Mouse (Mus musculus): ENCODE data around the gene Cnbp. TPM values are rescaled to one million over a fixed set of nuclear protein-coding genes. Genes with fewer than 3 reads are reported as not detected.

The Cnbp gene
- total and polyA plus RNA-seq, 3 experiments, result 201 to 355 (median 303) TPM

DNA sequence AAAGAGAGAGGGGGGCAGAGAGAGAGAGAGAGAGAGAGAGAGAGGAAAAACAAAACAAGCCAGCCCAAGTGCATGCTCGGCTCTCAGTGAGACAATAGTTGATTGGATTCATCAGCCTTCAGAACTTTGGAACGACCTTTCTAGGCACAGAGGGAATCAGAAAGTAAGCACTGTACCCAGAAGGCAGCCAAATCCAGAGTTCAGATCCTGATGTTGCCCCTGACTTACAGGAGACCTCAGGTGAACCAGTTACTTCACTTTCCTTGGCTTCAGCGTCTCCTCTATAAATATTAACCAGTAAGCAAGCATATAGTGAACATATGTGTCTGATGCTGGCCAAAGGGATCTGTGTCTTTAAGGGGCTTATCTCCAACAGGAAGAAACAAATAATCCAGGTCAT is 42.4 kb downstream of the Cnbp start:
- WGBS, result 60% methylated on average over 3 of the region's 3 CpGs
- H3K79me2 ChIP-seq (replicated peaks; ENCODE audit: control insufficient read depth, insufficient read depth, low read length), result peaks cover 3% of the 10 kb centered on the region
- no peak for DNase-seq
- H3K4me1 ChIP-seq (ENCODE audit: control insufficient read depth, insufficient read depth, low read length), result peaks cover 15% of the 10 kb centered on the region
- intact Hi-C loops (cut with DNase I), result no loop called here
- TF ChIP-seq CTCF (IDR thresholded peaks at IDR 0.05) (no peak), POLR2A (IDR thresholded peaks at IDR 0.05; ENCODE audit: insufficient read depth, low read depth, low read length) (no peak), EP300 (IDR thresholded peaks at IDR 0.05; ENCODE audit: insufficient read depth, low read depth, low read length) (no peak)
- no peak overlapping the region for H3K4me3 ChIP-seq
- peaks cover 2% of the 10 kb centered on the region; the same call in 1 of the 2 replicates for H3K36me3 ChIP-seq (ENCODE audit: control insufficient read depth, insufficient read depth, low read length)
- H3K27me3 ChIP-seq (ENCODE audit: control insufficient read depth, insufficient read depth, low read length), result no peaks in the 10 kb centered on the region
- H3K9ac ChIP-seq (ENCODE audit: low read depth, low read length), result no peak overlapping the region
- H3K27ac ChIP-seq, result no peak overlapping the region

DNA sequence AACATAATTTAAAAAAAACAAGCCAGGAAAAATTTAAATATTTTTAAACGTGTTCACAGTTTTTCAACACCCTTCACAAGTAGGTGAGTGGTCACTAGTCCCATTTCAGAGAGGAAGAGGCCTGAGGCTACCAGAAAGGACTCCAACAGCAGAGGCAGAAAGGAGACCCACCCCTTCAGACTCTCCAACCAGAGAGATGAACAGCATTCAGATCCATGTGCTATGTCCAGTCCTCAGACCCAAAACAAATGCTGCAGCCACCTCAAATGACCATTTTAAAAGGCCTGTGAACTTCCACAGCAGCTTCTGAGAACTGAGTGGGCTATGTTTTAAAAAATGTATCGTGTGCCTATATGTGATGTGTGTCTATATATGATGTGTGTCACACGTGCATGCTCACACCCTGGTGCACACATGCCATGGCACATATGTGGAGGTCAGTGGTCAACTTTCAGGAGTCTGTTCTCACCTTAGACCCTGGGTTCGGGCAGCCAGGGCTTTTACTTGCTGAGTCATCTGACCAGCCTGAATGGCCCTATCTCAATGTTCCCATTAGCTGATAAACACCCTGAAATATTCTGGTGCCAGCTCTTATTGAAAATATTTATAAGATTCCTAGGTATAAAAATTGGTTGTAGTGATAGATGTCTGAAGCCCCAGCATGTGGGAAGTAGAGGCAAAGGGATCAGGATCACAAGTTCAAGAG is 43.0 kb downstream of the Cnbp start:
- 80% methylated on average over 4 of the region's 4 CpGs for WGBS
- Histone ChIP-seq H3K27ac (no peak overlapping the region), H3K27me3 (ENCODE audit: control insufficient read depth, insufficient read depth, low read length) (no peaks in the 10 kb centered on the region), H3K36me3 (ENCODE audit: control insufficient read depth, insufficient read depth, low read length) (peaks cover 2% of the 10 kb centered on the region; the same call in 1 of the 2 replicates), H3K79me2 (replicated peaks; ENCODE audit: control insufficient read depth, insufficient read depth, low read length) (peaks cover 3% of the 10 kb centered on the region), H3K9ac (ENCODE audit: low read depth, low read length) (no peak overlapping the region), H3K4me3 (no peak overlapping the region), H3K4me1 (ENCODE audit: control insufficient read depth, insufficient read depth, low read length) (peaks cover 15% of the 10 kb centered on the region)
- no peak for TF ChIP-seq EP300 (IDR thresholded peaks at IDR 0.05; ENCODE audit: insufficient read depth, low read depth, low read length)
- TF ChIP-seq POLR2A (IDR thresholded peaks at IDR 0.05; ENCODE audit: insufficient read depth, low read depth, low read length), result no peak
- no peak for TF ChIP-seq CTCF (IDR thresholded peaks at IDR 0.05)
- intact Hi-C loops (cut with DNase I), result no loop called here
- DNase-seq, result no peak

- Histone ChIP-seq H3K27me3 (ENCODE audit: control insufficient read depth, insufficient read depth, low read length) (no peaks in the 10 kb centered on the region), H3K36me3 (ENCODE audit: control insufficient read depth, insufficient read depth, low read length) (peaks cover 2% of the 10 kb centered on the region; the same call in 1 of the 2 replicates), H3K79me2 (replicated peaks; ENCODE audit: control insufficient read depth, insufficient read depth, low read length) (peaks cover 4% of the 10 kb centered on the region), H3K9ac (ENCODE audit: low read depth, low read length) (no peak overlapping the region), H3K4me3 (no peak overlapping the region), H3K4me1 (ENCODE audit: control insufficient read depth, insufficient read depth, low read length) (peaks cover 15% of the 10 kb centered on the region), H3K27ac (no peak overlapping the region)
- WGBS, result 33% methylated on average over 2 of the region's 2 CpGs
- TF ChIP-seq CTCF (IDR thresholded peaks at IDR 0.05), result no peak
- TF ChIP-seq EP300 (IDR thresholded peaks at IDR 0.05; ENCODE audit: insufficient read depth, low read depth, low read length), result no peak
- no peak for TF ChIP-seq POLR2A (IDR thresholded peaks at IDR 0.05; ENCODE audit: insufficient read depth, low read depth, low read length)
- DNase-seq, result no peak
- intact Hi-C loops (cut with DNase I), result no loop called here
Measured at GRCm38 (mm10) chr6:87806857-87807256, 44.0 kb downstream of the Cnbp start.

DNA sequence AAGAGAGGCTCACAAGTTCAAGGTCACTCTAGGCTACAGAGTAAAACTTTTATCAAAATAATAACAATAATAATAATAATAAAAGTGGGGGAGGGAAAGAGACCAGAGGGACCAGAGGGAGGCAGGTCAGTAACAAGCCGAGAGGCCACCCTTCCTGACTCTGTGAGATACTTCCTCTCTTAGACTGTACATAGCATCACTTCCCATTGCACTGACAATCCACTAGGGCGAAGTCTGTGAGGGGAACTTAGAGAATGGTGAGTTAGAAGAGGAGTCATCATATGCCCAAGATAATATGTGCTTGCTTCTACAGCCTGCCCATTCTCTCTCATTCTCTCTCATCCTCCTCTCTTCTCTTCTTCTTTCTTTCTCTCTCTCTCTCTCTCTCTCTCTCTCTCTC is 44.9 kb downstream of the Cnbp start:
- H3K36me3 ChIP-seq (ENCODE audit: control insufficient read depth, insufficient read depth, low read length), result peaks cover 2% of the 10 kb centered on the region; the same call in 1 of the 2 replicates
- no peak overlapping the region for H3K4me3 ChIP-seq
- no peaks in the 10 kb centered on the region for H3K27me3 ChIP-seq (ENCODE audit: control insufficient read depth, insufficient read depth, low read length)
- intact Hi-C loops (cut with DNase I), result no loop called here
- peaks cover 4% of the 10 kb centered on the region for H3K79me2 ChIP-seq (replicated peaks; ENCODE audit: control insufficient read depth, insufficient read depth, low read length)
- DNase-seq, result no peak
- peaks cover 15% of the 10 kb centered on the region for H3K4me1 ChIP-seq (ENCODE audit: control insufficient read depth, insufficient read depth, low read length)
- TF ChIP-seq POLR2A (IDR thresholded peaks at IDR 0.05; ENCODE audit: insufficient read depth, low read depth, low read length) (no peak), CTCF (IDR thresholded peaks at IDR 0.05) (peak; percentile 44), EP300 (IDR thresholded peaks at IDR 0.05; ENCODE audit: insufficient read depth, low read depth, low read length) (no peak)
- H3K9ac ChIP-seq (ENCODE audit: low read depth, low read length), result no peak overlapping the region
- 40% methylated on average over 2 of the region's 2 CpGs for WGBS
- no peak overlapping the region for H3K27ac ChIP-seq

GRCm38 (mm10) chr6:87805448-87805847 is 45.5 kb downstream of the Cnbp start:
- DNase-seq, result no peak
- 82% methylated on average over 7 of the region's 7 CpGs for WGBS
- Histone ChIP-seq H3K4me3 (no peak overlapping the region), H3K79me2 (replicated peaks; ENCODE audit: control insufficient read depth, insufficient read depth, low read length) (peaks cover 4% of the 10 kb centered on the region), H3K36me3 (ENCODE audit: control insufficient read depth, insufficient read depth, low read length) (peaks cover 2% of the 10 kb centered on the region; the same call in 1 of the 2 replicates), H3K27me3 (ENCODE audit: control insufficient read depth, insufficient read depth, low read length) (no peaks in the 10 kb centered on the region), H3K4me1 (ENCODE audit: control insufficient read depth, insufficient read depth, low read length) (peaks cover 15% of the 10 kb centered on the region), H3K9ac (ENCODE audit: low read depth, low read length) (no peak overlapping the region), H3K27ac (no peak overlapping the region)
- intact Hi-C loops (cut with DNase I), result no loop called here
- TF ChIP-seq CTCF (IDR thresholded peaks at IDR 0.05), result no peak
- TF ChIP-seq EP300 (IDR thresholded peaks at IDR 0.05; ENCODE audit: insufficient read depth, low read depth, low read length), result no peak
- TF ChIP-seq POLR2A (IDR thresholded peaks at IDR 0.05; ENCODE audit: insufficient read depth, low read depth, low read length), result no peak

GRCm38 (mm10) chr6:87804886-87805285 is 46.0 kb downstream of the Cnbp start:
- intact Hi-C loops (cut with DNase I), result no loop called here
- TF ChIP-seq CTCF (IDR thresholded peaks at IDR 0.05) (no peak), POLR2A (IDR thresholded peaks at IDR 0.05; ENCODE audit: insufficient read depth, low read depth, low read length) (no peak), EP300 (IDR thresholded peaks at IDR 0.05; ENCODE audit: insufficient read depth, low read depth, low read length) (no peak)
- H3K27me3 ChIP-seq (ENCODE audit: control insufficient read depth, insufficient read depth, low read length), result no peaks in the 10 kb centered on the region
- H3K4me3 ChIP-seq, result no peak overlapping the region
- H3K36me3 ChIP-seq (ENCODE audit: control insufficient read depth, insufficient read depth, low read length), result peaks cover 2% of the 10 kb centered on the region; the same call in 1 of the 2 replicates
- no peak overlapping the region for H3K9ac ChIP-seq (ENCODE audit: low read depth, low read length)
- WGBS, result 69% methylated on average over 7 of the region's 7 CpGs
- DNase-seq, result no peak
- H3K4me1 ChIP-seq (ENCODE audit: control insufficient read depth, insufficient read depth, low read length), result peaks cover 15% of the 10 kb centered on the region
- peaks cover 4% of the 10 kb centered on the region for H3K79me2 ChIP-seq (replicated peaks; ENCODE audit: control insufficient read depth, insufficient read depth, low read length)
- H3K27ac ChIP-seq, result no peak overlapping the region
